Mouse (Mus musculus) testis, postnatal 10 days (tissue): ENCODE measurements around the gene 3110070M22Rik.
A peak's percentile ranks its signal among the peaks of the same experiment; 100 is the strongest.
"Not testable (repeated sequence)": the region's sequence is repeated elsewhere in the genome, so short reads cannot be mapped to it uniquely, and the experiment has no call there.

ENCODE experiments used
- DNase-seq: peaks from one replicate; pipeline ENCODE4 v3.0.0; 2021; ENCODE audit warnings: low spot score

3110070M22Rik gene

GRCm38 (mm10) chr13:119487880-119488580 lies at the start of gene 3110070M22Rik, which contains the start of gene Tmem267:
3110070M22Rik (minus strand) TSS chr13:119488383.
Tmem267 (plus strand) TSS chr13:119488039.
- DNase-seq = peak; percentile 92

- not testable (repeated sequence) for DNase-seq
Measured at GRCm38 (mm10) chr13:119494938-119495337, 6.8 kb upstream of the 3110070M22Rik start.

- not testable (repeated sequence) for DNase-seq
Measured at GRCm38 (mm10) chr13:119492083-119492482, 3.9 kb upstream of the 3110070M22Rik start.

GRCm38 (mm10) chr13:119487354-119487753 lies 829 bp downstream of the 3110070M22Rik start:
- DNase-seq = no peak

- no peak for DNase-seq
Measured at GRCm38 (mm10) chr13:119477789-119478188, 10.4 kb downstream of the 3110070M22Rik start.

- DNase-seq = no peak
Measured at GRCm38 (mm10) chr13:119476631-119477030, 11.6 kb downstream of the 3110070M22Rik start.

GRCm38 (mm10) chr13:119462596-119463560 lies 25.3 kb downstream of the 3110070M22Rik start, which contains the start of gene 4833420G17Rik:
4833420G17Rik (plus strand) TSS chr13:119462768.
- DNase-seq = peak; percentile 87

GRCm38 (mm10) chr13:119461900-119462595 lies 26.1 kb downstream of the 3110070M22Rik start:
- no peak for DNase-seq

- DNase-seq = no peak
Measured at GRCm38 (mm10) chr13:119456342-119456741, 31.8 kb downstream of the 3110070M22Rik start.

- no peak for DNase-seq
Measured at GRCm38 (mm10) chr13:119455082-119455481, 33.1 kb downstream of the 3110070M22Rik start.

GRCm38 (mm10) chr13:119453563-119453962 lies 34.6 kb downstream of the 3110070M22Rik start:
- no peak for DNase-seq

- DNase-seq = no peak
Measured at GRCm38 (mm10) chr13:119442244-119442643, 45.9 kb downstream of the 3110070M22Rik start.
